ENCODE assay signal across 23 mouse cellular contexts in the genomic region with DNA sequence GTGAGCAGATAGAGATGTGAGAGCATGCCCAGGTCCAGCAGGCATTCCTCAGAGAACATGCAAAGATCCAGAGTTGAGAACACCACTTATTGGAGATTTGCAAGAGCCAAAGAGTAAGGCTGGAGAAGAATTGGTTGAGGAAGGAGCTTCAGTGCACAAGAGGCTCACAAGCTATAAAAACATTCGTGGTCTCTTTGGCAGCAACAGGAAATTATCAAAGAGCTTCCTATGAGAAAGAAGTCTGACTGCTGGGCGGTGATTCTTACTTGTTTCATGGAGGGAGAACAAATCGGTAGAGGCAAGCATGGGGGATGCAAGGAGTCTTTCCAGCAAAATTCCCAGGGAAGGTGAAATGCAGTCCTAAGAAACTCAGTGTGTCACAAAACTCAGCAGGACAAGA.
"Had no signal": no experiment of that assay in that cellular context is flagged by ENCODE, and none has a peak within 500 bp of the region (broad histone marks: within the 10 kb centered on the region; RNA-seq: fewer than 3 reads in every experiment).

No protein-coding gene starts in this region.

- H3K27me3 ChIP-seq: kidney, embryonic 15.5 days; limb, embryonic 13.5 days; liver, embryonic 12.5 days; liver, embryonic 15.5 days; lung, embryonic 15.5 days; megakaryocyte, embryonic 14.5 days; neural tube, embryonic 12.5 days; neural tube, embryonic 15.5 days had no signal

- ATAC-seq: liver, embryonic 12.5 days had no signal

- H3K36me3 ChIP-seq: kidney, embryonic 15.5 days; limb, embryonic 13.5 days; liver, embryonic 12.5 days; liver, embryonic 15.5 days; lung, embryonic 15.5 days; midbrain, embryonic 10.5 days; neural tube, embryonic 12.5 days; neural tube, embryonic 15.5 days had no signal

- H3K4me3 ChIP-seq: kidney, embryonic 15.5 days; limb, embryonic 13.5 days; liver, embryonic 12.5 days; liver, embryonic 15.5 days; lung, embryonic 15.5 days; megakaryocyte, embryonic 14.5 days; midbrain, embryonic 10.5 days; neural tube, embryonic 12.5 days; neural tube, embryonic 15.5 days had no signal

- H3K27ac ChIP-seq: kidney, embryonic 15.5 days; limb, embryonic 13.5 days; liver, embryonic 12.5 days; liver, embryonic 15.5 days; lung, embryonic 15.5 days; midbrain, embryonic 10.5 days; neural tube, embryonic 12.5 days; neural tube, embryonic 15.5 days had no signal

- H3K9me3 ChIP-seq: kidney, embryonic 15.5 days; limb, embryonic 13.5 days; liver, embryonic 12.5 days; liver, embryonic 15.5 days; lung, embryonic 15.5 days; megakaryocyte, embryonic 14.5 days; midbrain, embryonic 10.5 days; neural tube, embryonic 12.5 days; neural tube, embryonic 15.5 days had no signal

- H3K9ac ChIP-seq: kidney, embryonic 15.5 days; limb, embryonic 13.5 days; liver, embryonic 12.5 days; liver, embryonic 15.5 days; lung, embryonic 15.5 days; neural tube, embryonic 12.5 days; neural tube, embryonic 15.5 days had no signal

- H3K4me2 ChIP-seq: kidney, embryonic 15.5 days; limb, embryonic 13.5 days; liver, embryonic 12.5 days; liver, embryonic 15.5 days; lung, embryonic 15.5 days; neural tube, embryonic 12.5 days; neural tube, embryonic 15.5 days had no signal

- DNase-seq: kidney, adult 8-10 months; kidney, postnatal 10 days; kidney, postnatal 36 days; left cerebral cortex, postnatal 4 days; liver; lung, adult 18-20 months; lung, postnatal 10 days; lung, postnatal 36 days; midbrain, embryonic 14.5 days; right cerebral cortex, adult 18-20 months; right cerebral cortex, postnatal 14 days; right cerebral cortex, postnatal 4 days; thymus, adult 18-20 months; thymus, postnatal 36 days had no signal

- H3K4me1 ChIP-seq: kidney, embryonic 15.5 days; limb, embryonic 13.5 days; lung, embryonic 15.5 days; neural tube, embryonic 12.5 days; neural tube, embryonic 15.5 days had no signal
